Mouse (Mus musculus): Measurements from ENCODE around the gene Rnf151.
"Not testable (repeated sequence)": the region's sequence is repeated elsewhere in the genome, so short reads cannot be mapped to it uniquely, and the experiment has no call there.

The Rnf151 gene

GRCm38 (mm10) chr17:24701251-24701650 is 16.6 kb downstream of the Rnf151 start:
- no peak for DNase-seq (ENCODE audit: low spot score)

GRCm38 (mm10) chr17:24699473-24699872 is 18.4 kb downstream of the Rnf151 start:
- no peak for DNase-seq (ENCODE audit: low spot score)

- DNase-seq (ENCODE audit: low spot score), result no peak
Measured at GRCm38 (mm10) chr17:24698715-24699114, 19.1 kb downstream of the Rnf151 start.

GRCm38 (mm10) chr17:24697985-24698384 is 19.9 kb downstream of the Rnf151 start:
- no peak for DNase-seq (ENCODE audit: low spot score)

GRCm38 (mm10) chr17:24696011-24696697 is 21.7 kb downstream of the Rnf151 start, which contains the start of the genes Gfer and Noxo1:
Gfer (minus strand) TSS chr17:24696156.
Noxo1 (plus strand) TSS chr17:24696234.
- DNase-seq (ENCODE audit: low spot score), result peak; percentile 87

GRCm38 (mm10) chr17:24695326-24696010 is 22.4 kb downstream of the Rnf151 start:
- no peak for DNase-seq (ENCODE audit: low spot score)

- DNase-seq (ENCODE audit: low spot score), result no peak
Measured at GRCm38 (mm10) chr17:24692385-24692784, 25.5 kb downstream of the Rnf151 start.

- DNase-seq (ENCODE audit: low spot score), result no peak
Measured at GRCm38 (mm10) chr17:24689251-24690081, 28.4 kb downstream of the Rnf151 start, which contains the start of gene Syngr3. Syngr3 (minus strand) TSS chr17:24689955.

GRCm38 (mm10) chr17:24687599-24687998 is 30.3 kb downstream of the Rnf151 start:
- DNase-seq (ENCODE audit: low spot score), result no peak

- peak; percentile 71 for DNase-seq (ENCODE audit: low spot score)
Measured at GRCm38 (mm10) chr17:24687146-24687595, 30.7 kb downstream of the Rnf151 start.

GRCm38 (mm10) chr17:24686514-24686913 is 31.3 kb downstream of the Rnf151 start:
- DNase-seq (ENCODE audit: low spot score), result peak; percentile 78

- no peak for DNase-seq (ENCODE audit: low spot score)
Measured at GRCm38 (mm10) chr17:24677500-24678080, 40.3 kb downstream of the Rnf151 start.

- DNase-seq (ENCODE audit: low spot score), result no peak
Measured at GRCm38 (mm10) chr17:24676877-24677276, 41.0 kb downstream of the Rnf151 start.

GRCm38 (mm10) chr17:24676187-24676586 is 41.7 kb downstream of the Rnf151 start:
- no peak for DNase-seq (ENCODE audit: low spot score)

- no peak for DNase-seq (ENCODE audit: low spot score)
Measured at GRCm38 (mm10) chr17:24674277-24674676, 43.6 kb downstream of the Rnf151 start.

- DNase-seq (ENCODE audit: low spot score), result peak; percentile 85
Measured at GRCm38 (mm10) chr17:24672141-24672540, 45.7 kb downstream of the Rnf151 start.

- DNase-seq (ENCODE audit: low spot score), result no peak
Measured at GRCm38 (mm10) chr17:24671346-24671745, 46.5 kb downstream of the Rnf151 start.

- no peak for DNase-seq (ENCODE audit: low spot score)
Measured at GRCm38 (mm10) chr17:24670246-24670844, 47.5 kb downstream of the Rnf151 start.

- peak; percentile 90 for DNase-seq (ENCODE audit: low spot score)
Measured at GRCm38 (mm10) chr17:24669545-24670245, 48.2 kb downstream of the Rnf151 start, which contains the start of gene Zfp598. Zfp598 (plus strand) TSS chr17:24669687.

- DNase-seq (ENCODE audit: low spot score), result not testable (repeated sequence)
Measured at GRCm38 (mm10) chr17:24669214-24669544, 48.7 kb downstream of the Rnf151 start.

- DNase-seq (ENCODE audit: low spot score), result peak; percentile 55
Measured at GRCm38 (mm10) chr17:24667416-24667815, 50.4 kb downstream of the Rnf151 start.
